Mouse (Mus musculus): Measurements from ENCODE around the gene Col5a1. TPM values are rescaled to one million over a fixed set of nuclear protein-coding genes. Genes with fewer than 3 reads are reported as not detected.

Gene Col5a1
- polyA plus RNA-seq, 1 experiment from 2014 or later = 259 TPM

GRCm38 (mm10) chr2:28044920-28045598 is 158.8 kb downstream of the Col5a1 start:
- H3K4me1 ChIP-seq = no peaks in the 10 kb centered on the region
- WGBS = 75% methylated on average over 9 of the region's 9 CpGs

DNA sequence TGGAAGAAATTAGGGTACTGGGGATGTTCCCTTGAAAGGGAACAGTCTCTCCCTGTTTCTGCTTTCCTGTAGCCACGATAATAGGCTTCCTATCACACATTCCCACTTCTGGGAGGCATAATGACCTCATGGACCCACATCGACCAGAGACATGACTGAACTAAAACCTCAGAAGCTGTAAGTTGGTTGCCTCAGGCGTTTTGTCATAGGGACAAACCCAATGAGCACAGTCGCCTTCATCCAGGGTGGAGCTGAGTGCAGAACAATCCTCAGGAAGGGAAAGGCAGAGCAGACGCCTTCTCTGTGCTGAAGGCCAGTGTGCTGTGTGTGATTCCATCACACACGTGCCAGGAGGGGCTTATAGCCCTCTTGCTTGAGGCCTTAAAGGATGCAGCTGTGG is 160.1 kb downstream of the Col5a1 start:
- Histone ChIP-seq H3K4me3 (no peak overlapping the region), H3K27ac (no peak overlapping the region), H3K4me1 (no peaks in the 10 kb centered on the region), H3K36me3 (no peaks in the 10 kb centered on the region; the same call in 1 of the 2 replicates), H3K9ac (no peak overlapping the region), H3K9me3 (no peaks in the 10 kb centered on the region), H3K4me2 (no peak overlapping the region), H3K27me3 (no peaks in the 10 kb centered on the region)
- no peak for ATAC-seq (ENCODE audit: insufficient number of reproducible peaks, low FRiP score, low TSS enrichment, low read depth)
- WGBS = 56% methylated on average over 6 of the region's 6 CpGs

More at GRCm38 (mm10) chr2:28044920-28045598, 158.8 kb downstream of the Col5a1 start:
- Histone ChIP-seq H3K9me3 (no peaks in the 10 kb centered on the region), H3K27ac (no peak overlapping the region), H3K4me3 (no peak overlapping the region), H3K36me3 (peaks cover 7% of the 10 kb centered on the region), H3K27me3 (no peaks in the 10 kb centered on the region), H3K9ac (no peak overlapping the region), H3K4me2 (no peak overlapping the region)
- no peak for ATAC-seq (ENCODE audit: insufficient number of reproducible peaks, low FRiP score, low TSS enrichment, low read depth)

GRCm38 (mm10) chr2:28047092-28047491 is 160.9 kb downstream of the Col5a1 start:
- Histone ChIP-seq H3K4me2 (no peak overlapping the region), H3K36me3 (no peaks in the 10 kb centered on the region; the same call in 1 of the 2 replicates), H3K27me3 (no peaks in the 10 kb centered on the region), H3K4me3 (no peak overlapping the region), H3K9ac (no peak overlapping the region), H3K4me1 (no peaks in the 10 kb centered on the region), H3K9me3 (no peaks in the 10 kb centered on the region), H3K27ac (no peak overlapping the region)
- 74% methylated on average over 7 of the region's 7 CpGs for WGBS
- ATAC-seq (ENCODE audit: insufficient number of reproducible peaks, low FRiP score, low TSS enrichment, low read depth) = no peak

DNA sequence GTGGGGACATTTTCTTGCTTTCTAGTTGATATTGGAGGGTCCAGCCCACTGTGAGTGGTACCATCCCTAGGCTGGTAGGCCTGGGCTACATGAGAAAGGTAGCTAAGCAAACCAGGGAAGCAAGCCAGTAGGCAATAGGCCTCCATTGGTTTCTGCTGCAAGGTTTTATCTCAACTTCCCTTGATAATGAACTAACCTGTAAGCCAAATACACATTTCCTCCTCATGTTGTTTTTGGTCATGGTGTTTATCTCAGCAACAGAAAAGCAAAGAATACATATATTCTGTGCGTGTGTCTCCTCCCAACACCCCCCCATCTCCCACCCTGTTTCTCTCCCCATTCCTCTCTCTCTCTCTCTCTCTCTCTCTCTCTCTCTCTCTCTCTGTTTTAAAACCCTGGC is 173.7 kb downstream of the Col5a1 start:
- Histone ChIP-seq H3K27ac (no peak overlapping the region), H3K27me3 (no peaks in the 10 kb centered on the region), H3K9me3 (no peaks in the 10 kb centered on the region), H3K4me3 (no peak overlapping the region), H3K9ac (no peak overlapping the region), H3K4me2 (no peak overlapping the region), H3K36me3 (no peaks in the 10 kb centered on the region), H3K4me1 (no peaks in the 10 kb centered on the region)
- ATAC-seq (ENCODE audit: insufficient number of reproducible peaks, low FRiP score, low TSS enrichment, low read depth) = no peak
- WGBS = 94% methylated on average over 1 of the region's 1 CpGs

DNA sequence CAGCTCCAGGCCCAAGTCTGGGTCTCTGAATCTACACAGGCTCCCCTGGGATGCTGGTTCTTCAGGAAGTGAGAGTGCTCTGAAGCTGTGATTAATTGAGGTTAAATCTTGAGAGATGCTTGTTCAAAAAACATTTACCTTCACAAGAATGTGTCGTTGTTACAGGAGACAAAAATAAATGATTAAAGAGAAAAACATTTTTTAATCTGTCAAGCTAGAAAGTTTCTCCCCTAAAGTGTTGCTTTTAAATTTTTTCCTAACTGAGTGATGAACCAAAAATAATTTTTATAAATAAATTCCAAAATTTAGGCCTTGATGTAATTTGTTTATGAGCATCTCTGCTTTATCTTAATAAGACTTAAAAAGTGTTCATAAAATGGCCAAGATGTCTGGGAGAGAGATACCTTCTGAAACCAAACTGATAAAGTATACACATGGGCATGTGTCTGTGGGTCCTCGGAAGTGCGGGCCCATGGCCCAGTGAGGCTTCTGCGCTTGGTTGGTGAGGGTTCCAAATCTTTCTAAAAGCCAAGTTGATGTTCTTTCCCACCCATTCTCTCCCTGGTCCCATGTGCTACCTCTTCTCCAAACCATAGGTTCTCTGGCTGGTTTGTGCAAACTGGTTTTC is 177.6 kb downstream of the Col5a1 start:
- Histone ChIP-seq H3K4me2 (no peak overlapping the region), H3K27ac (no peak overlapping the region), H3K36me3 (no peaks in the 10 kb centered on the region), H3K4me3 (no peak overlapping the region), H3K9me3 (no peaks in the 10 kb centered on the region), H3K27me3 (no peaks in the 10 kb centered on the region), H3K9ac (no peak overlapping the region), H3K4me1 (peaks cover 14% of the 10 kb centered on the region; the same call in 1 of the 2 replicates)
- ATAC-seq (ENCODE audit: insufficient number of reproducible peaks, low FRiP score, low TSS enrichment, low read depth) = no peak
- WGBS = 87% methylated on average over 4 of the region's 4 CpGs

DNA sequence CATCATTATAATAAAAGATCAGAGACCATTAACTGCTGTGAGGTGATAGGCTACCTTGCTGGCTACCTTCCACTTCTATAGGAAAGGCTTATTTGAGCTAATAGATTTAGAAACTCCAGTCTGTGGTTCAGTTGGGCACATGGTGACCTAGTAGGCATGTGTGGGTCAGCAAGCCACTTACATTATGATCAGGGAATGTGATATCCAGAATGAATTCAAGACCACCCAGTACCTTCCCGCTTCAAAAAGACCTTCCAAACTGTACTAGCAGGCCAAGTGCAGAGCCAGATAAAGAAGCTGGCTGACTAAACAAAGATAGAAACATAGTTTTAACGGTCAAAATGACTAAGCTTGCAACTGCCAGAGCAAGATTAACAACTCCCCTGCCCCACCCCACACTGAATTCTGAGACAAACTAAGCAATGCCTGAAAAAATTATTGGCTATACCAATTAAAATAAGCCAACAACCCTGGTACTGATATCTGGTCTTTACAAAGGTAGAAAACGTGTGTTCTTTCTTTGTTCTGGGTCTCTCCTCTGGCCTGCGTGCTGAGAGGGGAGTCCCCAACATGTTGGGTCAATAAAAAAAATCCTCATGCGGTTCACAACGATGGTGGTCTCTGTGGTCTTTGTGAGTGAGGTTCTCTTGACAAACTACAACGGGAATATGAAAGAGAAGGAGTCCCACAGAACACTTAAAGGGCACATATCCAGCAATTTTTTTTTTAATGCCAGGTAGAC is 178.3 kb downstream of the Col5a1 start:
- H3K9ac ChIP-seq = no peak overlapping the region
- H3K27me3 ChIP-seq = no peaks in the 10 kb centered on the region

DNA sequence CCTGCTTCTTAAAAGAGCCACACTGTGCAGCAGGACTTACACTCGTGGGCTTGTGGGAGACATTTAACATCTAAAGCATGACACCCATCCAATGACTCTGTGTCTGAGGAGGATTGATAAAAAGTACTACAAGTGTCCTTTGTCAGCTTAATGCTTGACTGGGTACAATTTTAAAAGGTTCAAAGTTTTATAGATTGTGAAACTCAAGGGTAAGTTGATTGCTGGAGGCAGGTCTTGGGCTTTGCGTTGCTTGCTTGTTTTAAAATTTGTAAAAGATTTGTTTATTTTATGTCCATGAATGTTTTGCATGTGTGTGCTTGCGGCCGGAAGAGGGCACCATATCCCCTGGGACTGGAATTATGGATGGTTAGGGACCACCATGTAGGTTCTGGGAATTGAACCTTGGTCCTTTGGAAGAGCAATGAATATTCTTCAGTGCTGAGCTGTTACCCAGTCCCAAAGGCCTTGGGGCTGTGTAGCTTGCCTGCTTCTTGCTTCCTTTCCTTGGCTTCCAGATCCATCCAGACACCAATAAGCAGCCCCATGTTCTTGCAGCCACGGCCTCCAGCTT is 178.9 kb downstream of the Col5a1 start:
- H3K9me3 ChIP-seq = no peaks in the 10 kb centered on the region
- no peaks in the 10 kb centered on the region for H3K36me3 ChIP-seq
- H3K9ac ChIP-seq = no peak overlapping the region
- peaks cover 14% of the 10 kb centered on the region; the same call in 1 of the 2 replicates for H3K4me1 ChIP-seq
- WGBS = 80% methylated on average over 5 of the region's 5 CpGs
- no peak overlapping the region for H3K4me3 ChIP-seq
- no peak overlapping the region for H3K27ac ChIP-seq
- no peak for ATAC-seq (ENCODE audit: insufficient number of reproducible peaks, low FRiP score, low TSS enrichment, low read depth)
- no peak overlapping the region for H3K4me2 ChIP-seq
- no peaks in the 10 kb centered on the region for H3K27me3 ChIP-seq

More for the DNA sequence above, 178.3 kb downstream of the Col5a1 start:
- Histone ChIP-seq H3K27ac (no peak overlapping the region), H3K4me3 (no peak overlapping the region), H3K9me3 (no peaks in the 10 kb centered on the region), H3K4me1 (peaks cover 14% of the 10 kb centered on the region; the same call in 1 of the 2 replicates), H3K4me2 (no peak overlapping the region), H3K36me3 (no peaks in the 10 kb centered on the region)
- no peak for ATAC-seq (ENCODE audit: insufficient number of reproducible peaks, low FRiP score, low TSS enrichment, low read depth)
- 67% methylated on average over 7 of the region's 7 CpGs for WGBS

GRCm38 (mm10) chr2:28066686-28067085 is 180.5 kb downstream of the Col5a1 start:
- Histone ChIP-seq H3K27ac (peak overlapping the region; percentile 54; the same call in 1 of the 2 replicates), H3K36me3 (no peaks in the 10 kb centered on the region), H3K9ac (no peak overlapping the region), H3K4me2 (no peak overlapping the region), H3K27me3 (no peaks in the 10 kb centered on the region), H3K9me3 (no peaks in the 10 kb centered on the region), H3K4me3 (no peak overlapping the region), H3K4me1 (peaks cover 14% of the 10 kb centered on the region; the same call in 1 of the 2 replicates)
- no peak for ATAC-seq (ENCODE audit: insufficient number of reproducible peaks, low FRiP score, low TSS enrichment, low read depth)
- WGBS = 75% methylated on average over 5 of the region's 5 CpGs

GRCm38 (mm10) chr2:28067175-28067574 is 180.9 kb downstream of the Col5a1 start:
- peak overlapping the region; percentile 54 for H3K27ac ChIP-seq
- H3K4me1 ChIP-seq = peaks cover 14% of the 10 kb centered on the region; the same call in 1 of the 2 replicates
- H3K9ac ChIP-seq = no peak overlapping the region
- no peak overlapping the region for H3K4me3 ChIP-seq
- 44% methylated on average over 6 of the region's 6 CpGs for WGBS
- no peaks in the 10 kb centered on the region for H3K27me3 ChIP-seq
- no peaks in the 10 kb centered on the region for H3K36me3 ChIP-seq
- no peak overlapping the region for H3K4me2 ChIP-seq
- H3K9me3 ChIP-seq = no peaks in the 10 kb centered on the region
- 0 out of 2 replicates have a peak, but pooled peaks have one; percentile 19 for ATAC-seq (ENCODE audit: insufficient number of reproducible peaks, low FRiP score, low TSS enrichment, low read depth)

GRCm38 (mm10) chr2:28067821-28068536 is 181.8 kb downstream of the Col5a1 start:
- no peak for ATAC-seq (ENCODE audit: insufficient number of reproducible peaks, low FRiP score, low TSS enrichment, low read depth)
- Histone ChIP-seq H3K4me3 (no peak overlapping the region), H3K9me3 (no peaks in the 10 kb centered on the region), H3K36me3 (no peaks in the 10 kb centered on the region), H3K4me1 (peaks cover 14% of the 10 kb centered on the region; the same call in 1 of the 2 replicates), H3K27me3 (no peaks in the 10 kb centered on the region), H3K9ac (no peak overlapping the region), H3K4me2 (no peak overlapping the region), H3K27ac (peak overlapping the region; percentile 54)
- 79% methylated on average over 2 of the region's 2 CpGs for WGBS

GRCm38 (mm10) chr2:28068537-28068878 is 182.3 kb downstream of the Col5a1 start:
- Histone ChIP-seq H3K4me2 (no peak overlapping the region), H3K36me3 (no peaks in the 10 kb centered on the region), H3K4me1 (peaks cover 14% of the 10 kb centered on the region; the same call in 1 of the 2 replicates), H3K27ac (no peak overlapping the region), H3K27me3 (no peaks in the 10 kb centered on the region), H3K9ac (no peak overlapping the region), H3K4me3 (no peak overlapping the region), H3K9me3 (no peaks in the 10 kb centered on the region)
- 79% methylated on average over 9 of the region's 9 CpGs for WGBS
- ATAC-seq (ENCODE audit: insufficient number of reproducible peaks, low FRiP score, low TSS enrichment, low read depth) = no peak

Data from limb, embryonic 15.5 days (tissue).